Mouse (Mus musculus): Measurements from ENCODE around the gene Birc6.

Gene Birc6

DNA sequence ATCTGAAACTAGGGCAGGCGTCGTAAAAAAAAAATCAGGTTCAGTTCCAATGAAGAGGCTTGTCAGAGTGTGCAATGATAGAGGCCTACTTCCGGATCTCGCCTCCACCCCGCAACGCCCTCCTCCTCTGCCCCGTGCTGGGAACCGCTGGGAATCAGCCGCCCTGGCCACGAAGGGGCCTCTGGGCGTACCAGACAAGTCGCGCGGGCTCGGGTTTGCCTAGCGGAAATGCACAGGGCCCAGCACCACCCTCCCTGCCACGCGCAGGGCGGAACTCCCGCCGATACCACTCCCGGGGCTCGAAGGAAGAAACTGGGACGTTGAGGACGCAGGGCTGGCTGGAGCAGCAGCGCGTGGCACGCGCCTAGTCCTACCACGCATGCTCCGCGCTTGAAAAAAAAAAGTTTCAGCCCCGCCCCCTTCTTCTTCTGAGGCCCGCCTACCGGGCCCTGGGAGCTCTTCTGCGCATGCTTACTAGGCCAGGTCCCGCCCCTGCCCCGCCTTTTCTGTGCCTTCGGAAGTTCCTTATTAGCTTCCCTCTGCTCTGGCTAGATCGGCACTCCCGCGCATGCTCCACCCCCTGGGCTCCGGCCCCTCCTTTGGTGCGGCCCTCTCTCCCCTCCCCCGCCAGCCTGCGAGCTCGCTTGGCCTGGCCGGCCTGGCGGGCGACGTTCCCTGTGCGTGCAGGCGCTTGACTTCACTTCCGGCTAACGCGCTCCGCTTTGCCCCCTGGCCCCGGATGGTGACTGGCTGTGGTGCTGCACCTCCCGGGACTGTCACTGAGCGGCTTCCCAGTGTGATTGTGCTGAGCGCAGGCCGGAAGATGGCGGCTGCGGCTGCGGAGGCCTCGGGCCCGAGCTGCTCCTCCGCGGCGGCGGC is at the start of gene Birc6:
TSS of gene Birc6 (plus strand) at position 567 of the 879 bp plus-strand sequence.
- DNase-seq = peak; percentile 100

DNA sequence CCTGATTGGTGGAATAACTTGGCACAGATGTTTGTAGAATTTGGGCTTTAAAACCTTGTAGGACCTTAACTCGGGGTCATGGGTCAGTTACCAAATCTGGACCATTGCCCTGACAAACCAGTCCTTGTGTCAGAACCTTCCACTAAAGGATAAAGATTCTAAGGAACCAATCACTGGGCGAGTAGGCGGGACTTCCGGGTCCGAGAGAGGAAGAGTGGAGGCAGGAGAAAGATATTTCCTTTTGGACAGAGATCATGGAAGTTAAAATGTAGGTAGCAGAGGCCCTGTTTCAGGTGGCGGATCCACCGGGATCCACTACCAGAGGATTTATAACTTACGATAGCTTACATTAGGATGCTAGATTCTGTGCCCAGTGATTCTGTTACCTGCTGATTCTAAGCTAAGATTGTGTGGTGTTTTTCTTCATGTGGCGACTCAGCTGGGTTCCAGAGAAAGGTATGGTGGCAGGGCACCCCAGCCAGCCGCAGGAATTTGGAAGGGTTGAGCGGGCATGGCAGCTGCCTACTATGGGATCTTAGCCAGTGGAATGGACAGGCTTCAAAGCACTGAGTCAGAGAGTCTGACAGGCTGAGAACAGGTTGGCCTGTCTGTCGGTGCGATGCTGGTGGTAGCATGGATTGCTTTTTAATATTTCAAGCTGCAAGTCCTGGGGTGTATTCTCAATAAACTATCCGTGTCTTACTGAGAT is 47.6 kb upstream of the Birc6 start:
- DNase-seq = no peak

DNA sequence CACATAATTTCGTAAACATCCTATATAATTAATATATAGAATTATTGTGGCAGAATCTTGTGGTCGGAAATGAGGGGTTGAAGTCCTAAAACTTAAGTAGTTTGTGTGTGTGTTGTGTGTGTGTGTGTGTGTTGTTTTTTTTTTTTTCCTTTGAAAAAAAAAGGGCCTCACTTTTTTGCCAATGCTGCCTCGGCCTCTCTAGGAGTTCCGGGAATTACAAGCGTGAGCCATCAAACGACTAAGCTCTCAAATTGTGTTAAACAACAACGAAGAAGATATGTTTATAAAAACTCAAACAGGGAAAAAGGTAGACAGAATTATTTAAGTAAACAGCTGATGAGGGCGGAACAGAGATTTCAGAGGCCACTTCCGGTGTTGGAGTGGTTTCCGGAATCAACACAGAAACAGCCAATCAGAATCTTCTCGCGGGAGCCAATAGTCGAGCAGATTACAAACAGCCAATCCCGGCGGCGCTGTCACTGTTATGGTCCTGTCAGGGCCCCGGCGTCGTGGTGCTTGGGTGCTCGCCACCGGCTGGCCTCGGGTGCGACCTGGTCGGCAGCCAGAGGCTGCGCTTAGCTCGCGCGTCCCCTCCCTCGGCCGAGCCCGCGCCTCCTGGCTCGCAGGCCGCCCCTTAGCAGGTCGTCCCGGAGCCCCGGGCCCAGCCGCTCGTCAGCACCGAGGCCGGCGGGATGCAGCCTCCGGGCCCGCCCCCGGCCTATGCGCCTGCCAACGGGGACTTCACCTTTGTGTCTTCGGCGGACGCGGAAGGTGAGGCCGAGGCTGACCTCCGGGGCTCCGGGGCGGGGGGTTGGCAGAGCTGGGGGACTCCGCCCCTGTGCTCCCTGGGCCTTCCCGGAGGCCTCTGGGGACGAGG is 38.8 kb upstream of the Birc6 start, which contains the start of gene Yipf4:
TSS of gene Yipf4 (plus strand) at position 470 of the 877 bp plus-strand sequence.
- DNase-seq = peak; percentile 97 to 98

- no peak for DNase-seq
Observed at GRCm38 (mm10) chr17:74489901-74490220, 38.2 kb upstream of the Birc6 start.

GRCm38 (mm10) chr17:74491565-74491964 is 36.5 kb upstream of the Birc6 start:
- no peak for DNase-seq

DNA sequence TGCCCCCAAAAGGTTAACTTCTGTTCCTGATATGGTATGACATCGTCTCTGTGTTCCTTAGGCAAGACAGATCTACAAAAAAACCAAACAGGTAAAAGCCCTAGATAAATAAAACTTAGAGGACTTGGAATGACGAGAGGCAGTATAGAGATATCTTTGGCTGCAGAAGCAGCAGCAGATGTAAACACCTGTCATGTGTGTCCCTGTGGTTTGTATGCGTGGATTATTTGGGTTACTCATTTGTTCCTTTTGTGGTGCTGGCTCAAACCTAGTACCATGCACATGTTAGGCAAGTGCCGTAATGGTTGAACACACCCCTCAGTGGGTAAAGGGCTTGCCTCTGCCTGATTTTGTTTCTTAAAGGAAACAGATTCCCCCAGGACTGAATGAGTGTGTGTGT is 27.9 kb upstream of the Birc6 start:
- DNase-seq = no peak

GRCm38 (mm10) chr17:74501085-74501484 is 27.0 kb upstream of the Birc6 start:
- no peak for DNase-seq

DNA sequence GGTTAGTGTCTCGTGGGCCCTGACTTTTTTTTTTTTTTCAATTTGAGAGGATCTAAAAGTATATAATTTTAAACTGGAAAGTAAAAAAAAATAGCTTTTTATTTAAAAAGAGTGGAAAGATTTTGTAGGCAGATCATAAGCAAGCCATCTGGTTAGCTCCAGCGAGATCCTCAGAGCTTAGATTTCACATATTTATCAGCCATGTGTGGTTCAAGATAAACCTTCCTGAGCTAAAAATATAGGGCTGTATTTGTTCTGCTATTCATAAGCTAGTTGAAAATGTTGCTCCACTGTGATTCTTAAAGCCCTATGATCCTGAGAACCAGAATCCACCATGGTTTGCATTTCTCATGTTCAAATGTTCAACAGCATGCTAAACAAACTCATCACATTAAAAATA is 20.2 kb upstream of the Birc6 start:
- no peak for DNase-seq

GRCm38 (mm10) chr17:74508600-74508999 is 19.5 kb upstream of the Birc6 start:
- DNase-seq = no peak

- no peak for DNase-seq
Observed at GRCm38 (mm10) chr17:74512308-74512707, 15.8 kb upstream of the Birc6 start.

DNA sequence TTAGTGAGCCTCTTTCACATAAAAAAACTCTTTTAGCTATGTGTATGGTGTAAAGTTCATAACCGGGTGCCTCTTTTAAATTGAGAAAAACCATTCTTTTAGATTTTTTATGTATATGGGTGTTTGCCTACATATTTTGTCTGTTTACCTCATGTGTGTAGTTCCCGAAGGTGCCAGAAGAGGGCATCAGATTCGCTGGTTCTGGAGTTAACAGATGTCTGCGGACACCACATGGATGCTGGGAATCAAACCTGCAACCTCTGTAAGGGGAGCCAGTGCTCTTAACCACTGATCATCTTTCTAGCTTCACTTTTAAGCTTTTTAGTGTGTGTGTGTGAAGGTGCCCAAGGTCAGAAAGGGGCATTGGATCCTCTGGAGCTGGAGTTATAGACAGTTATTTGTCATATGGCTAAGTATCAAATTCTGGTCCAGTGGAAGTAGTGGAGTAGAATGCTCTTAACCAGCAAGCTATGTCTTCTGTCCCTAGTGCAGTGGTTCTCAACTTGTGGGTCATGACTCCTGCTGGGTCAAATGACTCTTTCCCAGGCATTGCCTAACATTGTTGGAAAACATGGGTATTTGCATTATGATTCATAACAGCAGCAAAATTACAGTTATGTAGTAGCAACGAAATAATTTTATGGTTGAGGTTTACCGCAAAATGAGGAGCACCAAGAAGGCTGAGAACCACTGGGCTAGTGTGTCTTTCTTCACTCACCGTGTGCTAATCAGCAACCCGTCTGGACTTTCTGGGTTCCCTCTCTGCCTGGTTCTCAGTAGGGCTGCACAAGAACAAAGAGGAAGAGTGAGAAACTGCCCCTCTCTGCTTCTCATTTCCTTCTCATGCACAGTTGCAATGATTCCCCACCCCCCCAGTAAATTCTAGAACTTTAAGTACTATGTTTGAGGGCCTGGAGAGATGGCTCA is 5.0 kb upstream of the Birc6 start:
- no peak for DNase-seq

GRCm38 (mm10) chr17:74526117-74526516 is 2.0 kb upstream of the Birc6 start:
- DNase-seq = no peak

GRCm38 (mm10) chr17:74526806-74527653 is 1.1 kb upstream of the Birc6 start:
- DNase-seq = no peak

DNA sequence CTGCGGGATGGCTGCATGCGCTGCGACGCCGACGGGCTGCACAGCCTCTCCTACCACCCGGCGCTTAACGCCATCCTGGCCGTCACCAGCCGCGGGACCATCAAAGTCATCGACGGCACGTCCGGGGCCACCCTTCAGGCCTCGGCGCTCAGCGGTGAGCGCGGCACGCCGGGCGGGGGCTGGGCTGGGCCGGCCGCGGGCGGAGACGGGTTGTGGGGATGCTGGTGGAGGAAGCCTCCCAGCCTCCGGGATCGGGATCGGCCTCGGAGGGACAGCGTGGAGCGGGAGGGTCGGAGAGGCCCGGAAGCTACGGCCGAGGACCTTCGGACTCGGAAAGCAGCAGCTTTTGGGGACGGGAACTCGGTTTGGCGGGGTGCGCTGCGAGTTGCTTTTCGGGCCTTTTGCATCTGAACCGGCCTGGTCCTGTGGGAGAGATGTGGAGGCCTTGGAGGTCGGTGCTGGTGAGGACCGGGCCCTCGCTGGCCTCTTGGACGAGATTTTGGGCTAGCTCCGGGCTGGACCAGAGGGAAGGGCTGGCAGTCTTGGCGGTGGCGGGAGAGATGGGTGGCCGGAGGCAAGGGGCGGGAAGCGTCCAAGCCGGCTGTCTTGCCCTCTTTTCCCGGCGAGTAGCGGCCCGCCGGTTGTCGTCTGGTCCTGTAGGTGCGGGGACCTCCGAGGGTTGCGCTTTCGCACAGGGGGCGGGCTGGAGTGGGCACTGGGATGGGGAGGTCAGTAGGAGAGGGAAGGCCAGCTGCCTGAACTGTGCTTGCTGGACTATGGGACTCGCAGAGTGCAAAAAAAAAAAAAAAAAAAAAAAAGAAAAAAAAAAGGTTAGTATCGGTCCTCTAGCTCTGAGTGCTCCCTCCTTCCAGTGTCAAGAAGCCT is 795 bp downstream of the Birc6 start:
- no peak for DNase-seq

DNA sequence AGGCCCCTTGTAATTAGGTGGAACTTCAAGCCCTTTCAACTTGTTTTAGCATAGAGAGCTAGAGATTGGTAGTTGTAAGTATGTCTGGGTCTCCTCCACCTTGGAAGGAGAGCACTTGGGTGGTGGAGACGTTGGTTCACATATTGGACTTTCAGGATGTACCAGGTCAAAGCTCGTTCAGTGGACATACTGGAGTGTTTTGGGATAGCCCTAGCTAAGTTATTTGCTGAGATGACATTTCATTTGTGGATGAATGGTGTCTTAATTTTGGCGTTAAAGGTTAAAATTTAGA is 1.4 kb downstream of the Birc6 start:
- DNase-seq = peak in 1 of 2 experiments; percentile 11

GRCm38 (mm10) chr17:74534971-74535370 is 6.9 kb downstream of the Birc6 start:
- no peak for DNase-seq

GRCm38 (mm10) chr17:74537526-74537925 is 9.4 kb downstream of the Birc6 start:
- peak in 1 of 2 experiments; percentile 10 for DNase-seq

DNA sequence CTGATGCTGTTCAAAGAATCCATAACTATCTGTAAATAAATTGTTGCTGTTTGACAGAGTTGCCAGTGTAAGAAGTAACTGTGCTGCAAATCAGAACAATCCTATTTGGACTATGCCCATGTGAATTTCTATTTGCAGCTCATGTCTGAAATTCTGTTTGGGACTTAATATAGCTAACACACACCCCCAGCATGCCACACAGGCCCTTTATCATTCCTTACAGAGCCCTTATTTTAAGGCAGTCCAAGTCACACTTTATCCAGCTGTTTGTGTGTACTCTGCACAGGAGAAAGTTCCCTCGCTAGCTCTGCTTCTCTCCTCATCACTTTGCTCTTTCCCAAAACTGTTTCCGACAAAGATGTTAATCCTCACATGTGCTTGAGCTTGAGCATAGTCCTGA is 15.5 kb downstream of the Birc6 start:
- no peak for DNase-seq

DNA sequence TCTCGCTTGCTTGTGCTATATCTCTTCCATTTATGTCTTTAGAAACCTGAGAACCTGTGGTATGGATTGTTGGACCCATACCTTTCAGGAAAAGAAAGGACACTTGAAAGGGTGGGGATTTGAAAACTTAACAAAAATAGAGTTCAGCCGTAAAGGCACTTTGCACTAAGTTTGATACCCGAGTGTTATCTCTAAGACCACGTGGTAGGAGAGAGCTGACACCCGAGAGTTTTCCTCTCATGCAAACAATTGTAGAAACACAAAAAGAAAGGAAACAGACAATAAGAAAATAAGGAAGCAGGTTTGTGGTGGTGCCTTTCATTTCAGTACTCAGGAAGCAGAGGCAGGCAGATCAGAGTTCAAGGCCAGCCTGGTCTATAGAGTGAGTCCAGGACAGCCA is 26.0 kb downstream of the Birc6 start:
- no peak for DNase-seq

GRCm38 (mm10) chr17:74559891-74560290 is 31.8 kb downstream of the Birc6 start:
- DNase-seq = no peak

Data from kidney, postnatal 36 days (tissue).